Mouse (Mus musculus) myocyte (in vitro differentiated cells): ENCODE data around the gene Ndufs7.

Experiments
- CEBPB ChIP-seq: IDR thresholded peaks from 2 replicates; pipeline ENCODE4 v1.6.1; 2011; ENCODE audit warnings: mild to moderate bottlenecking, moderate library complexity; ENCODE audit not compliant: poor library complexity, insufficient read depth, severe bottlenecking
- E2F4 ChIP-seq: IDR thresholded peaks from one replicate; pipeline ENCODE4 v1.6.1; 2011; ENCODE audit warnings: mild to moderate bottlenecking, control low read depth, moderate library complexity; ENCODE audit not compliant: insufficient read depth
- MAX ChIP-seq: IDR thresholded peaks from one replicate; pipeline ENCODE4 v1.6.1; 2011; ENCODE audit warnings: low read depth, mild to moderate bottlenecking, control low read depth
- MYOD1 ChIP-seq, 3 experiments: IDR thresholded peaks; one replicate each; pipeline ENCODE4 v1.6.1; 2011; ENCODE audit warnings: control low read depth in 2 of 3, low read depth in 2 of 3, mild to moderate bottlenecking in 2 of 3, moderate library complexity in 1 of 3; ENCODE audit not compliant: insufficient read length in 2 of 3, control insufficient read depth in 1 of 3
- MYOG ChIP-seq, 3 experiments: IDR thresholded peaks; one replicate each; pipeline ENCODE4 v1.6.1; 2011; ENCODE audit warnings: control low read depth in 2 of 3, low read depth in 2 of 3, mild to moderate bottlenecking in 2 of 3; ENCODE audit not compliant: insufficient read length in 2 of 3, control insufficient read depth in 1 of 3, insufficient read depth in 1 of 3
- POLR2A ChIP-seq: IDR thresholded peaks from one replicate; pipeline ENCODE4 v1.6.1; 2011; ENCODE audit warnings: low read depth, mild to moderate bottlenecking, control low read depth, moderate library complexity; ENCODE audit not compliant: insufficient read length
- POLR2AphosphoS2 ChIP-seq: IDR thresholded peaks from one replicate; pipeline ENCODE4 v1.6.1; 2011; ENCODE audit warnings: low read depth, control low read depth; ENCODE audit not compliant: insufficient read length
- TCF12 ChIP-seq: IDR thresholded peaks from one replicate; pipeline ENCODE4 v1.6.1; 2011; ENCODE audit warnings: mild to moderate bottlenecking, control low read depth; ENCODE audit not compliant: poor library complexity, insufficient read depth, severe bottlenecking
- TCF3 ChIP-seq: IDR thresholded peaks from one replicate; pipeline ENCODE4 v1.6.1; 2011; ENCODE audit warnings: low read depth, control low read depth; ENCODE audit not compliant: insufficient read length
- USF1 ChIP-seq: IDR thresholded peaks from one replicate; pipeline ENCODE4 v1.6.1; 2011; ENCODE audit warnings: low read depth, mild to moderate bottlenecking, control low read depth, moderate library complexity

DNA sequence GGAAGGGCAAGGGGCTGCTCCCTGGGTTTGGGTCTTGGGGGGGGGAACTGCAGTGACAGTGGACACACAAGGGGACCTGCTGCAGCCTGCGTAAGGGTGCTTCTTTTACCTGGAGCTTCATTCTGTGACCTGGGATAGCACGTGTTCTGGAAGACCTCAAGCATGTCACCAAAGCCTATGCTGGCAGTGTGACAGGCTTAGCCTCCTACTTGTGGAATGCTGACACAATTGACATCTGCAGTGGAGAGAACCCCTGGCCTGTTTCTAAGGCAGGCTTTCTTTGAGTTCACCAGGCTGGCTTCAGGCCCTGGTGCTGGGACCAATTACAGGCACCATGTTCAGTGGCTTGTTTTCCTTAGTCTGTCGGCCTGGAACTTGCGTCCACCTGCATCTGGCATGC lies 45.4 kb downstream of the Ndufs7 start:
- TF ChIP-seq TCF12 (no peak), POLR2A (peak; percentile 44), MYOG (IDR thresholded peaks at IDR 0.05; ENCODE audit: control insufficient read depth in 1 of 3, insufficient read depth in 1 of 3, insufficient read length in 2 of 3, low read depth in 2 of 3) (no peak), POLR2AphosphoS2 (no peak), USF1 (no peak), MYOD1 (IDR thresholded peaks at IDR 0.05; ENCODE audit: control insufficient read depth in 1 of 3, insufficient read length in 2 of 3, low read depth in 2 of 3) (no peak), E2F4 (no peak), MAX (no peak), TCF3 (no peak), CEBPB (no peak)
